Mouse (Mus musculus) intestine, postnatal 0 days (tissue): Measurements from ENCODE around the gene Emp3. TPM values are rescaled to one million over a fixed set of nuclear protein-coding genes. Genes with fewer than 3 reads are reported as not detected.
"Not testable (repeated sequence)": the region's sequence is repeated elsewhere in the genome, so short reads cannot be mapped to it uniquely, and the experiment has no call there.

Experiments used
- ATAC-seq: fragments of 200-750 bp; cut with Nextera tagmentation; 2 replicates; pipeline ENCODE4 v1.8.0; 2017; ENCODE audit warnings: mild to moderate bottlenecking, moderate TSS enrichment, moderate library complexity
- H3K27ac ChIP-seq: fragments of 300-500 bp; sonication (generic); 2 replicates; pipeline ENCODE4 v1.5.1; 2014; ENCODE audit warnings: mild to moderate bottlenecking, low read depth, low read length, moderate library complexity
- H3K27me3 ChIP-seq: fragments of 300-500 bp; sonication (generic); replicated peaks from 2 replicates; pipeline ENCODE4 v1.6.1; 2014; ENCODE audit warnings: low read length, mixed read lengths; ENCODE audit not compliant: control insufficient read depth, insufficient read depth
- H3K36me3 ChIP-seq: fragments of 300-500 bp; sonication (generic); 2 replicates; pipeline ENCODE4 v1.6.1; 2014; ENCODE audit warnings: mild to moderate bottlenecking, moderate library complexity; ENCODE audit not compliant: control insufficient read depth, insufficient read depth
- H3K4me1 ChIP-seq: fragments of 300-500 bp; sonication (generic); replicated peaks from 2 replicates; pipeline ENCODE4 v1.6.1; 2014; ENCODE audit warnings: antibody characterized with exemption, low read length, mixed read lengths; ENCODE audit not compliant: control insufficient read depth, insufficient read depth
- H3K4me2 ChIP-seq: fragments of 300-500 bp; sonication (generic); replicated peaks from 2 replicates; pipeline ENCODE4 v1.6.1; 2014; ENCODE audit warnings: low read depth, mild to moderate bottlenecking, moderate library complexity
- H3K4me3 ChIP-seq: fragments of 300-500 bp; sonication (generic); 2 replicates; pipeline ENCODE4 v1.5.1; 2014; ENCODE audit warnings: low read depth, low read length
- H3K9ac ChIP-seq: fragments of 300-500 bp; sonication (generic); 2 replicates; pipeline ENCODE4 v1.6.1; 2014; ENCODE audit warnings: mild to moderate bottlenecking, low read depth, low read length
- H3K9me3 ChIP-seq: fragments of 300-500 bp; sonication (generic); 2 replicates; pipeline ENCODE4 v1.6.1; 2016; ENCODE audit warnings: mixed run types; ENCODE audit not compliant: control insufficient read depth
- CTCF ChIP-seq: sonication (generic); IDR thresholded peaks from 2 replicates; pipeline ENCODE4 v1.5.1; 2016; ENCODE audit warnings: low read depth, mild to moderate bottlenecking, control low read depth, antibody characterized with exemption, moderate library complexity
- WGBS: fragments of 180-500 bp; shearing (Covaris S2); extraction: QIAGEN DNeasy Blood & Tissue Kit; methylation state at CpG from one replicate; pipeline ENCODE4 v1.1.7; 2014; 5-methylcytosine and 5-hydroxymethylcytosine counted together
- polyA plus RNA-seq: library from polyadenylated mRNA; unstranded; fragments of >200 nt; fragmentation: Nextera tagmentation; extraction: Ambion mirVana; gene quantifications from 2 replicates; pipeline ENCODE4 v1.2.1, GENCODE M21; 2015

Emp3 gene
- polyA plus RNA-seq, 1 experiment from 2014 or later = 83.3 TPM

- Histone ChIP-seq H3K4me1 (no peaks in the 10 kb centered on the region), H3K27me3 (no peaks in the 10 kb centered on the region), H3K4me2 (no peak overlapping the region), H3K4me3 (no peak overlapping the region), H3K9me3 (no peaks in the 10 kb centered on the region), H3K27ac (no peak overlapping the region), H3K36me3 (peaks cover 27% of the 10 kb centered on the region), H3K9ac (no peak overlapping the region)
- 92% methylated on average over 9 of the region's 9 CpGs for WGBS
- ATAC-seq = no peak
- TF ChIP-seq CTCF = no peak
Measured at GRCm38 (mm10) chr7:45906622-45907021, 14.6 kb downstream of the Emp3 start.

GRCm38 (mm10) chr7:45902481-45903002 lies 18.7 kb downstream of the Emp3 start:
- Histone ChIP-seq H3K27ac (no peak overlapping the region), H3K4me3 (no peak overlapping the region), H3K9ac (no peak overlapping the region), H3K27me3 (no peaks in the 10 kb centered on the region), H3K4me2 (no peak overlapping the region), H3K36me3 (peaks cover 7% of the 10 kb centered on the region; the same call in 1 of the 2 replicates), H3K4me1 (no peaks in the 10 kb centered on the region), H3K9me3 (no peaks in the 10 kb centered on the region)
- TF ChIP-seq CTCF = no peak
- ATAC-seq = no peak
- WGBS = 74% methylated on average over 12 of the region's 12 CpGs

- H3K9ac ChIP-seq = no peak overlapping the region
- no peak for TF ChIP-seq CTCF
- no peak overlapping the region for H3K4me2 ChIP-seq
- ATAC-seq = peak; percentile 65
- no peak overlapping the region for H3K4me3 ChIP-seq
- no peak overlapping the region; the same call in 1 of the 2 replicates for H3K27ac ChIP-seq
- H3K27me3 ChIP-seq = no peaks in the 10 kb centered on the region
- H3K36me3 ChIP-seq = no peaks in the 10 kb centered on the region; the same call in 1 of the 2 replicates
- H3K4me1 ChIP-seq = no peaks in the 10 kb centered on the region
- whole genome bisulfite sequencing = 26% methylated on average over 5 of the region's 5 CpGs
- H3K9me3 ChIP-seq = no peaks in the 10 kb centered on the region
Measured at GRCm38 (mm10) chr7:45901562-45901961, 19.6 kb downstream of the Emp3 start.

- H3K27ac ChIP-seq, H3K27me3 ChIP-seq, ATAC-seq, H3K4me1 ChIP-seq, H3K4me3 ChIP-seq, H3K36me3 ChIP-seq, H3K9ac ChIP-seq, H3K9me3 ChIP-seq: not testable (repeated sequence)
- WGBS = 47% methylated on average over 4 of the region's 4 CpGs
- peak; percentile 66 for TF ChIP-seq CTCF
- H3K4me2 ChIP-seq = peak overlapping the region; percentile 64
Measured at GRCm38 (mm10) chr7:45898125-45898524, 23.1 kb downstream of the Emp3 start.

DNA sequence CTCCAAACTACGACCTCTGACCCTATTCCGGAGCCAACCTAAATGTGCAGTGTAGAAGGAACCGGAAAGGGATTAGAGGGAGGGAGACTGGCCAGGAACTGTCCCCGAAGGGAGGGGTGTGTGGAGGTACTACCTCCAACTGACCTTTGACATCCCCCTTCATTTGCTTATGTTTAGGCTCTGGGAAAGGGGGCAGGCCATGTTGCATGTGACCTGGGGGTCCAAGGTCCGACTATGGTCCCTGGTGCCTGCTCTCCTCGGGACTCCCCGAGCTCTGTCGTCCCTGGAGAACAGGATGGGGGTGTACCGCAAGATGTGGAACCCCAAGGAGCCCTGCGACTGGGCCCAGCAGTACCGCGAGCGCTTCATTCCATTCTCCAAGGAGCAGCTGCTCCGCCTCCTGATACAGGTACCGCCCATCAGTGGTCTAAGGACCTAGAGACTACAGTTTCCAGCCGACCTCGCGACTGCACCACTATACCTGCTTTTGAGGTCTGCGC lies 23.9 kb downstream of the Emp3 start:
- ATAC-seq = peak; percentile 71
- Histone ChIP-seq H3K9ac (peak overlapping the region; percentile 40), H3K27me3 (no peaks in the 10 kb centered on the region), H3K36me3 (no peaks in the 10 kb centered on the region), H3K9me3 (no peaks in the 10 kb centered on the region), H3K27ac (peak overlapping the region; percentile 74), H3K4me2 (peak overlapping the region; percentile 64), H3K4me3 (peak overlapping the region; percentile 39), H3K4me1 (no peaks in the 10 kb centered on the region)
- WGBS = 2% methylated on average over 19 of the region's 19 CpGs
- no peak for TF ChIP-seq CTCF

DNA sequence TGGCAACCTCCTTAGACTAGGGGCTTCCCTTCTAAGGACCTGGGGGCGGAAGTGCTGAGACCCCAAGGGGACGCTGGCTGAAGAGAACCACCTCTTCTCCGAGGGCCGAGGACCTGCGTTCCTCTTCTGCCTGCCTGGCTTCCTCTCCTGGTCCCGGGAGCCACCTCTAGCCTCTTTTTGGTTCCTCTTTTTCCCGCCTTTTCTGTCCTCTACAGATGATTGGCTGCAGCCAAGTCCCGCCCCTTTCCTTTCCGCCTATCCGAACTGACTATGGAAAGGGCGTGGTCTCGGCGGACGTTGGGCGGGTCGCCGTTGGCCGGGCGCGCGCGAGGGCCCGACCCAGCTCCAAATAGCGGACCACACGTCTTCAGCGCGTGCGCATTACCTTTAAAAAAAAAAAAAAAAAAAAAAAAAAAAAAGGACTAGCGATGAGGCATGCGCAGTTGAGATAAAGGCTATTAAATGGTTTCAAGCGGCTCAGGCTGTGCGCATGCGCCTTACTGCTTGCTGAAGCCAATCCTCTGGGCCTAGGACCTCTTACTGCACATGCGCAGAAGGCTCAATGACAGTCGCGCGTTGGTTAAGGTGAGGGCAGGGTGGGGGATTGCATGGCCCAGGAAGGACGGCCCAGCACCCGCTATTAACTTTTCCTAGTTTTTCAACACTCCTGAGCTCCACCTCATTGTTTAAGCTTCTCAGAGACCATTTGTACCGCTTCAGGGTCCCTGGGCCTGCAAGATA lies 24.5 kb downstream of the Emp3 start, which contains the start of the genes Syngr4 and Tmem143:
Syngr4 (minus strand) TSS at position 198 of the 741 bp plus-strand sequence.
Tmem143 (plus strand) TSS at position 425 of the 741 bp plus-strand sequence.
- Histone ChIP-seq H3K27me3 (no peaks in the 10 kb centered on the region), H3K4me1 (no peaks in the 10 kb centered on the region), H3K9me3 (no peaks in the 10 kb centered on the region), H3K4me3 (peak within 1 kb of the TSS; percentile 39), H3K36me3 (no peaks in the 10 kb centered on the region), H3K27ac (peak within 1 kb of the TSS; percentile 74), H3K4me2 (peak within 1 kb of the TSS; percentile 64), H3K9ac (peak within 1 kb of the TSS; percentile 40)
- TF ChIP-seq CTCF = no peak
- WGBS = 2% methylated on average over 40 of the region's 40 CpGs
- ATAC-seq = peak; percentile 87
